Mouse (Mus musculus) limb, embryonic 14.5 days (tissue): ENCODE results near the gene Dgkz. TPM values are rescaled to one million over a fixed set of nuclear protein-coding genes. Genes with fewer than 3 reads are reported as not detected.
A peak's percentile ranks its signal among the peaks of the same experiment; 100 is the strongest.

Experiments used
- ATAC-seq: fragments of 200-750 bp; cut with Nextera tagmentation; 2 replicates; pipeline ENCODE4 v1.8.0; 2017; ENCODE audit warnings: low read depth, moderate number of reproducible peaks, moderate TSS enrichment; ENCODE audit not compliant: low FRiP score
- DNase-seq: peaks from one replicate; pipeline ENCODE4 v3.0.0-alpha.2; 2015; ENCODE audit warnings: low spot score
- H3K27ac ChIP-seq: fragments of 300-500 bp; sonication (generic); replicated peaks from 2 replicates; pipeline ENCODE4 v1.5.1; 2014; ENCODE audit warnings: low read depth, mild to moderate bottlenecking, low read length, moderate library complexity, mixed read lengths
- H3K27me3 ChIP-seq: fragments of 300-500 bp; sonication (generic); 2 replicates; pipeline ENCODE4 v1.6.1; 2014; ENCODE audit warnings: low read length, mixed read lengths; ENCODE audit not compliant: control insufficient read depth, insufficient read depth
- H3K36me3 ChIP-seq: fragments of 300-500 bp; sonication (generic); 2 replicates; pipeline ENCODE4 v1.6.1; 2014; ENCODE audit warnings: mild to moderate bottlenecking, low read length, moderate library complexity, mixed read lengths; ENCODE audit not compliant: control insufficient read depth, insufficient read depth
- H3K4me1 ChIP-seq: fragments of 300-500 bp; sonication (generic); 2 replicates; pipeline ENCODE4 v1.6.1; 2014; ENCODE audit warnings: antibody characterized with exemption, low read length, mixed read lengths; ENCODE audit not compliant: control insufficient read depth, insufficient read depth
- H3K4me2 ChIP-seq: fragments of 300-500 bp; sonication (generic); replicated peaks from 2 replicates; pipeline ENCODE4 v1.6.1; 2014; ENCODE audit warnings: low read depth, mild to moderate bottlenecking, low read length, moderate library complexity; ENCODE audit not compliant: severe bottlenecking
- H3K4me3 ChIP-seq: fragments of 300-500 bp; sonication (generic); replicated peaks from 2 replicates; pipeline ENCODE4 v1.5.1; 2014; ENCODE audit warnings: low read length
- H3K9ac ChIP-seq: fragments of 300-500 bp; sonication (generic); 2 replicates; pipeline ENCODE4 v1.6.1; 2014; ENCODE audit warnings: mild to moderate bottlenecking, low read depth, low read length, moderate library complexity; ENCODE audit not compliant: severe bottlenecking
- H3K9me3 ChIP-seq: fragments of 300-500 bp; sonication (generic); 2 replicates; pipeline ENCODE4 v1.6.1; 2016; ENCODE audit warnings: low read length; ENCODE audit not compliant: control insufficient read depth
- POLR2A ChIP-seq: fragments of 200-500 bp; IDR thresholded peaks from 2 replicates; pipeline ENCODE4 v1.8.0; 2012; ENCODE audit warnings: inconsistent platforms, mild to moderate bottlenecking, moderate library complexity, borderline replicate concordance; ENCODE audit not compliant: insufficient read depth, insufficient read length; ENCODE audit errors: extremely low read depth
- WGBS: fragments of 180-500 bp; shearing (Covaris S2); extraction: QIAGEN DNeasy Blood & Tissue Kit; methylation state at CpG from one replicate; pipeline ENCODE4 v1.1.7; 2014; 5-methylcytosine and 5-hydroxymethylcytosine counted together
- polyA plus RNA-seq, 2 experiments: library from polyadenylated mRNA; depleted of rRNA in 1 of 2; stranded (reverse) in 1 of 2; unstranded in 1 of 2; fragments of >200 nt; fragmentation: Nextera tagmentation in 1 of 2; extraction: Ambion mirVana in 1 of 2; gene quantifications; 2 replicates each; pipeline versions ENCODE4 v1.2.1 to v1.2.3; 2012 to 2014

Gene Dgkz
- polyA plus RNA-seq, 2 experiments: 42.4 to 97.1 TPM

GRCm38 (mm10) chr2:91972121-91972566, 3.5 kb downstream of the Dgkz start:
- H3K27me3 ChIP-seq: peaks cover 27% of the 10 kb centered on the region
- H3K4me2 ChIP-seq: 0 out of 2 replicates have a peak overlapping the region, but pooled peaks have one; percentile 9

GRCm38 (mm10) chr2:91971231-91972097, 4.2 kb downstream of the Dgkz start:
- H3K27me3 ChIP-seq: peaks cover 21% of the 10 kb centered on the region
- 0 out of 2 replicates have a peak overlapping the region, but pooled peaks have one; percentile 9 for H3K4me2 ChIP-seq
- no peaks in the 10 kb centered on the region for H3K36me3 ChIP-seq
- H3K4me3 ChIP-seq: no peak overlapping the region
- H3K9me3 ChIP-seq: no peaks in the 10 kb centered on the region
- ATAC-seq: no peak
- 31% methylated on average over 20 of the region's 21 CpGs for WGBS
- H3K4me1 ChIP-seq: peaks cover 30% of the 10 kb centered on the region
- DNase-seq: no peak
- H3K9ac ChIP-seq: peak overlapping the region; percentile 34; the same call in 1 of the 2 replicates
- H3K27ac ChIP-seq: peak overlapping the region; percentile 48
- TF ChIP-seq POLR2A: no peak

More at GRCm38 (mm10) chr2:91972121-91972566, 3.5 kb downstream of the Dgkz start:
- no peak for ATAC-seq
- Histone ChIP-seq H3K27ac (no peak overlapping the region), H3K9me3 (no peaks in the 10 kb centered on the region), H3K36me3 (no peaks in the 10 kb centered on the region), H3K4me1 (peaks cover 30% of the 10 kb centered on the region), H3K9ac (no peak overlapping the region), H3K4me3 (no peak overlapping the region)
- no peak for DNase-seq
- TF ChIP-seq POLR2A: no peak
- WGBS: 36% methylated on average over 13 of the region's 13 CpGs

GRCm38 (mm10) chr2:91967962-91968361, 7.7 kb downstream of the Dgkz start:
- DNase-seq (no peak), ATAC-seq (no peak)
- H3K36me3 ChIP-seq: no peaks in the 10 kb centered on the region
- no peak overlapping the region for H3K4me2 ChIP-seq
- peaks cover 26% of the 10 kb centered on the region for H3K4me1 ChIP-seq
- no peaks in the 10 kb centered on the region; the same call in 1 of the 2 replicates for H3K27me3 ChIP-seq
- H3K9ac ChIP-seq: no peak overlapping the region; the same call in 1 of the 2 replicates
- H3K27ac ChIP-seq: peak overlapping the region; percentile 65
- no peaks in the 10 kb centered on the region for H3K9me3 ChIP-seq
- TF ChIP-seq POLR2A: no peak
- no peak overlapping the region for H3K4me3 ChIP-seq
- 51% methylated on average over 11 of the region's 11 CpGs for whole genome bisulfite sequencing

- DNase-seq (no peak), ATAC-seq (no peak)
- Histone ChIP-seq H3K4me3 (no peak overlapping the region), H3K27me3 (no peaks in the 10 kb centered on the region), H3K4me1 (peaks cover 28% of the 10 kb centered on the region), H3K4me2 (no peak overlapping the region), H3K9ac (no peak overlapping the region), H3K36me3 (no peaks in the 10 kb centered on the region), H3K27ac (no peak overlapping the region), H3K9me3 (no peaks in the 10 kb centered on the region)
- TF ChIP-seq POLR2A: no peak
- WGBS: 79% methylated on average over 5 of the region's 5 CpGs
Measured at GRCm38 (mm10) chr2:91966367-91966766, 9.3 kb downstream of the Dgkz start.

DNA sequence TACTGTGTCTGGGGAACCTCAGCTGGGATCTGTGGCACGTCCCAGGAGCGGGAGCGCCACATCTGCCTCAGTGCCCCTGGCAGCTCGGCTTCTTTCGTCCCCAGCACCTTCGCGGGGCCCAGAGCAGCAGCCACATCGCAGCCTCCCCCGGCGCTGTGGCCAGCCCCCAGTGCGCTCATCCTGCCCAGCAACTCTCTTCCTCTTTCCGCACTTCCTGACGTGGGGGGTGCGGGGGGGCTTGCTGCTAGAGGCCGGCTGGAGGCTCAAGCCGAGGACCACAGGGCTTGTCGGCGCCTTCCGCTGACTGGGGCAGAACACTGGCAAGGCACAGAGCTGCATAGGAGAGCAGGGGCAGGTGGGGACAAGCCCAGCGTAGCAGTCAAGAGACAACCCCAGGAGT, 10.2 kb downstream of the Dgkz start:
- H3K27me3 ChIP-seq: no peaks in the 10 kb centered on the region
- peak overlapping the region; percentile 32 for H3K4me2 ChIP-seq
- ATAC-seq: no peak
- 19% methylated on average over 19 of the region's 20 CpGs for WGBS
- H3K9me3 ChIP-seq: no peaks in the 10 kb centered on the region
- H3K9ac ChIP-seq: peak overlapping the region; percentile 25; the same call in 1 of the 2 replicates
- peak overlapping the region; percentile 55; the same call in 1 of the 2 replicates for H3K27ac ChIP-seq
- H3K4me1 ChIP-seq: peaks cover 23% of the 10 kb centered on the region
- 0 out of 2 replicates have a peak, but pooled peaks cover under 1% of the 10 kb centered on the region for H3K36me3 ChIP-seq
- H3K4me3 ChIP-seq: peak overlapping the region; percentile 27
- TF ChIP-seq POLR2A: no peak
- DNase-seq: no peak
